Mouse (Mus musculus): Measurements from ENCODE around the gene Wfdc1. TPM values are rescaled to one million over a fixed set of nuclear protein-coding genes. Genes with fewer than 3 reads are reported as not detected.

Wfdc1 gene
- polyA plus RNA-seq, 1 experiment from 2014 or later = 2.5 TPM

DNA sequence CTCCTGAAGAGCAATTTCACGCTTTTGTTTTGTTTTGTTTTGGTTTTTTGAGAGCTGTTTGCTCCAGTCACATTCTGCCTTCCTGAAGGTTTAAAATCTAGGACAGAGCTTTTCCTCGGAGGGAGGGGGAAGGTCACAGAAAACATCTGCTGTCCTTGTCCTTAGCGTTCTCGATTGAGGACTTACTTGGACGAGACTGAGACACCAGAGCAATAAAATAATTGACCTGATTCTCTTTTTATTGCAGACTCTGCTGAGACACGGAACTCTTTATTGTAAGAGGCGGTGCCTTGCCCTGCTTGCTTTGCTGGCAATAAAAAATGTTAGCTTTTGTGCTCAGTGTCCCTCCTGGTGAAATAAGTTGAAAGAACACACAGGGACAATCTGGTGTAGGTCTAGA, 26.4 kb upstream of the Wfdc1 start:
- no peak for ATAC-seq (ENCODE audit: insufficient read depth)
- WGBS (ENCODE audit: insufficient replicate concordance) = 45% methylated on average over 7 of the region's 7 CpGs

DNA sequence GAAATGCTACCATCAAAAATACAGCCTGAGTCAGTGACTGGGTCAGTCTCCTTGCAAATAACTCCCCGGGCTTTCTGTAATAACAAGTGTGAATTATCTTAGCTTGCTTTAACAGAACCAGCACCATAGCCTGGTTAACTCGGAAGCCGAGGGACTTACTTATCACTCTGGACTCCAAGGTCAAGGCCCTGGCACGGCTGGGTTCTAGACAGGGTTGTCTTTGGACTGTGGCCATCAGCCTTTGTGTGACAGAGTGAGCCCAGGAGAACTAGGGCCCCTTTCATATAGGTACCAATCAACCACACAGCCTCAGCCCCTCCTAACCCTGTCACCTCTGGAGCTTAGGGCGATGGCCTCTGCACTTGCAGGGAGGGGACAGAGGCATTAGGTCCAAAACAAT, 25.1 kb upstream of the Wfdc1 start:
- Histone ChIP-seq H3K9me3 (replicated peaks) (no peaks in the 10 kb centered on the region), H3K9ac (no peak overlapping the region), H3K27ac (replicated peaks) (no peak overlapping the region), H3K27me3 (peaks cover 7% of the 10 kb centered on the region), H3K4me3 (replicated peaks) (no peak overlapping the region), H3K36me3 (replicated peaks) (no peaks in the 10 kb centered on the region), H3K4me2 (no peak overlapping the region), H3K4me1 (replicated peaks) (no peaks in the 10 kb centered on the region)
- no peak for ATAC-seq (ENCODE audit: insufficient read depth)
- 49% methylated on average over 5 of the region's 5 CpGs for WGBS (ENCODE audit: insufficient replicate concordance)

More for the DNA sequence above, 26.4 kb upstream of the Wfdc1 start:
- H3K9ac ChIP-seq = no peak overlapping the region
- no peaks in the 10 kb centered on the region for H3K9me3 ChIP-seq (replicated peaks)
- no peaks in the 10 kb centered on the region for H3K4me1 ChIP-seq (replicated peaks)
- no peak overlapping the region for H3K27ac ChIP-seq (replicated peaks)
- H3K4me3 ChIP-seq (replicated peaks) = no peak overlapping the region
- H3K4me2 ChIP-seq = no peak overlapping the region
- peaks cover 19% of the 10 kb centered on the region for H3K27me3 ChIP-seq
- no peaks in the 10 kb centered on the region for H3K36me3 ChIP-seq (replicated peaks)

DNA sequence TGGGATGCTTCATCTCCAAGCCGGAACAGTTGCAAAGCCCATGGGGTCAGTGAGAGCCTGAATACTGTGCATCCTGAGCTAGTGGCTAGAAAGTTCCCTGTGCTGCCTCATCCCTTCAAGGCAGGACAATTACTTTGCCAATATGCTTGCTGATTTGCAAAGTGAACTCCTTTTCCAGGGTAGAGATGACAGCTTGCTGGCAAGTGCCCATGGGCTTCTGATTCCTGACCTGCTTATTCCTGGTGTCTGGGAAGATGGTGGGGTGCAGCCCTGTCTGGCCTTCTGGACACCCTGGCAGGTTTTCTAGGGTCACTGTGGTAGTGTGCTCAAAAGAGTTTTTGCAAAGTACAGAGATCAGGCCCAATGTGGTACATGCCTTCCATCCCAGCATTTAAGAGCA, 23.2 kb upstream of the Wfdc1 start:
- H3K4me1 ChIP-seq (replicated peaks) = no peaks in the 10 kb centered on the region
- ATAC-seq (ENCODE audit: insufficient read depth) = no peak
- H3K9ac ChIP-seq = no peak overlapping the region
- WGBS (ENCODE audit: insufficient replicate concordance) = 72% methylated on average over 1 of the region's 1 CpGs
- H3K4me2 ChIP-seq = no peak overlapping the region
- no peak overlapping the region for H3K27ac ChIP-seq (replicated peaks)
- no peaks in the 10 kb centered on the region for H3K36me3 ChIP-seq (replicated peaks)
- H3K27me3 ChIP-seq = no peaks in the 10 kb centered on the region
- no peaks in the 10 kb centered on the region for H3K9me3 ChIP-seq (replicated peaks)
- no peak overlapping the region for H3K4me3 ChIP-seq (replicated peaks)

DNA sequence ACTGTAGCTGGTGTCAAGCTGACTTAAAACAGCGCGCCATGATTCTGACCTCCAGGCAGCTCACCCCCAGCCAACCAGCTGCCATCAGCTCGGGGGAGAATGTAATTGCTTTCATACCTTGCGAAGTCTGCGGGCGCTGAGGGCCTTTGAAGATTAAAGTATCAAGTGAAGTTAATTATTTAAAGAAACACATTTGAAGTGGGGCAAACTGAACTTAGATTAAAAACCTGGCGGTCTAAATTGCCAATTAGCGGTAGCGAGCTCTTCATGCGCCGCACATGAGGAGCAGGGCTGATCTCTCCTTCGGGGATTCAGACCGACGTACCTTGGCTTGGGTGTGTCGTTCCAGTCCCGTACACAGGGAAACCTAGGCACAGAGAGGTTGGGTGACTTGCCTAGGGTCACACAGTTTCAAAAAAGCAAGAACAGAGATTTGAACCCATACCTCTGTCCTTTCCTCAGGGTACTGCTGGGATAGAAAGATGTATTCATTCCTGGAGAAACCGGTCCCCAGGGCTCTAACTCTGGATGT, 21.7 kb upstream of the Wfdc1 start:
- no peak overlapping the region for H3K9ac ChIP-seq
- H3K36me3 ChIP-seq (replicated peaks) = no peaks in the 10 kb centered on the region
- H3K9me3 ChIP-seq (replicated peaks) = no peaks in the 10 kb centered on the region
- H3K27ac ChIP-seq (replicated peaks) = no peak overlapping the region
- no peak overlapping the region for H3K4me2 ChIP-seq
- H3K27me3 ChIP-seq = no peaks in the 10 kb centered on the region
- H3K4me1 ChIP-seq (replicated peaks) = no peaks in the 10 kb centered on the region
- 84% methylated on average over 17 of the region's 17 CpGs for WGBS (ENCODE audit: insufficient replicate concordance)
- ATAC-seq (ENCODE audit: insufficient read depth) = no peak
- no peak overlapping the region for H3K4me3 ChIP-seq (replicated peaks)

DNA sequence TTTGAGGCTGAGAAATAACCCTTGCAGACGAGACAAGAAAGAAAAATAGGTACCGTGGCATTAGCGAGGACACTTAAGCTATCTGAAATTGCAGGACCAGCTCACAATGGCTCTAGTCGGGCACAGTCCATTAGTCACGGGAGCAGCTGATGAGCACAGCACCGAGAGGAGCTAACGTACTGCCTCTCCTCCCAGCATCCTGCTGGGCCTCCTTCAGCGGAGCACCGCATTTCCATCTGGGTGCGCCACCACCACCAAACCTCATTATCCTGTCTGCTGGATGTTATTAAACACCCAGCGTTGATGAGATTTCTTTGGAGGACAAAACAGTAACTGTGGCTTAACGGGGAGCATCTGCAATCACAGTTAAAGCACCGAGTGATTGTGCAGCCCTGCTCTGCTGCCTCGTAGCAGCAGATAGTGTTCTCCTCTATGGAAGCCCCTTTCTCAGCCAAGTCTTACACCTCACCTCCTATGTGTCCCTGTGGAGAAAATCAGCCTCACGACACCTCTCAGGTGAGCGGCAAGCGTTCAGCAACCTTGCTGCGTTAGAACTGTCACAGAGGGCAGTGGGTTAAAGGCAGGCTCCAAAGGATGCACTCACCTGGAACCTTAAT, 21.1 kb upstream of the Wfdc1 start:
- H3K4me1 ChIP-seq (replicated peaks) = no peaks in the 10 kb centered on the region
- no peaks in the 10 kb centered on the region for H3K9me3 ChIP-seq (replicated peaks)
- no peak for ATAC-seq (ENCODE audit: insufficient read depth)
- H3K27me3 ChIP-seq = no peaks in the 10 kb centered on the region
- no peak overlapping the region for H3K27ac ChIP-seq (replicated peaks)
- H3K4me2 ChIP-seq = no peak overlapping the region
- no peaks in the 10 kb centered on the region for H3K36me3 ChIP-seq (replicated peaks)
- 71% methylated on average over 18 of the region's 18 CpGs for WGBS (ENCODE audit: insufficient replicate concordance)
- no peak overlapping the region for H3K4me3 ChIP-seq (replicated peaks)
- H3K9ac ChIP-seq = no peak overlapping the region

DNA sequence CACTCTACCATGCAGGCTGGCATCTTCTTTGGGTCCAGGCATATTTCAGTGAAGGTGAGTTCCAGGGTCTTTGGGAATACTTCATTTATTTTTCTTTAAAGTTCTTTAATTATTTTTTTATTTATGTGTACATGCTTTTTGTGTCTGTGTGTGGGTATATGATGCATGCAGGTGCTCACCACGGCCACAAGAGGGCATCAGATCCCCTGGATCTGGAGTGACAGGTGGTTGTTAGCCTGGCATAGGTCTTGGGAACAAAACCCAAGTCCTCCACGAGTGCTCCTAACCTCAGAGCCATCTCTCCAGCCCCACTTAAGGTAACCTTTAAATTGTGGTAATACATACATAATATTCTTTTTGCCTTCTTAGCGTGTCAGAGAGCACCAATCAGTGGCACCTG, 20.0 kb upstream of the Wfdc1 start:
- no peak overlapping the region for H3K9ac ChIP-seq
- H3K9me3 ChIP-seq (replicated peaks) = no peaks in the 10 kb centered on the region
- H3K4me1 ChIP-seq (replicated peaks) = no peaks in the 10 kb centered on the region
- no peak overlapping the region for H3K4me3 ChIP-seq (replicated peaks)
- no peak overlapping the region for H3K27ac ChIP-seq (replicated peaks)
- no peaks in the 10 kb centered on the region for H3K27me3 ChIP-seq
- no peak for ATAC-seq (ENCODE audit: insufficient read depth)
- H3K4me2 ChIP-seq = no peak overlapping the region
- no peaks in the 10 kb centered on the region for H3K36me3 ChIP-seq (replicated peaks)
- WGBS (ENCODE audit: insufficient replicate concordance) = 57% methylated on average over 3 of the region's 3 CpGs

DNA sequence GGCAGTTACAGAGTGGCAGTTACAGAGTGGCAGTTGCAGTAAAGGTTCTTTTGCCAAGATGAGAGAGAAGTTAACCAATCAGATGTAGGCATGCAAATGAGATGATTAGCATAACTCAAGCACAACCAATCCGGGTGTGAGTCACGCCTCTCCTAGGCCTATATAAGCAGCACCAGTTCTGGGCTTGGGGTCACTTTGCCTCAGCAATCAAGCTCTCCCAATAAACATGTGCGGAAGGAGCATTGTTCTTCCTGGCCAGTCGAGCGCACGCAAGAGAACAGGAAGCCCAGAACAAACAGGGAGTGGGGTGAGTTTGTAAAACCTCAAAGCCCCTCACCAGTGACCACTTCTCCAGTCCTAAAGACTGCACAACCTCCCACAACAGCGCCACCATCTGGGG, 19.3 kb upstream of the Wfdc1 start:
- H3K27me3 ChIP-seq = no peaks in the 10 kb centered on the region
- H3K4me2 ChIP-seq = no peak overlapping the region
- no peak overlapping the region for H3K27ac ChIP-seq (replicated peaks)
- H3K9ac ChIP-seq = no peak overlapping the region
- H3K36me3 ChIP-seq (replicated peaks) = no peaks in the 10 kb centered on the region
- H3K4me1 ChIP-seq (replicated peaks) = no peaks in the 10 kb centered on the region
- WGBS (ENCODE audit: insufficient replicate concordance) = 61% methylated on average over 7 of the region's 7 CpGs
- no peak overlapping the region for H3K4me3 ChIP-seq (replicated peaks)
- no peaks in the 10 kb centered on the region for H3K9me3 ChIP-seq (replicated peaks)
- ATAC-seq (ENCODE audit: insufficient read depth) = no peak

DNA sequence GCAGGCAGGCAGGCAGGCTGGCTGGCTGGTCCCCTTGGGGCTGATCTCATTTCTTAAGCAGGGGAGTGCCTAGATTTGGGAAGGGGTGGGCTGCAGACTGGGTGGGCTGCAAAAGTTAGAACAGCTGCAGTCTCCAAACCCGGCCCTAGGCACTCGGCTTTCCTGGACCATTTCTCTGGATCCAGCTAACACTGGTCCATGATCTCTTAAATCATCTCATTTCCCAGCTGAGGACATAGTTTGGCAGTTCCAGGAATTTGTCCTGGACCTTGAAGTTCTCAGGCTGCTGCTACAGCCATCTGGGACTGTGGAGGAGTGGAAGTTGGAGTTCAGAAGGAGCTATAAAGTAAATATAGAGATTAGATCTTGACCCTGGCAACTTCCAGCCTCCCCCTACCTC, 14.8 kb upstream of the Wfdc1 start:
- Histone ChIP-seq H3K27me3 (no peaks in the 10 kb centered on the region), H3K4me2 (no peak overlapping the region), H3K9ac (no peak overlapping the region), H3K4me1 (replicated peaks) (no peaks in the 10 kb centered on the region), H3K4me3 (replicated peaks) (no peak overlapping the region), H3K9me3 (replicated peaks) (no peaks in the 10 kb centered on the region), H3K36me3 (replicated peaks) (no peaks in the 10 kb centered on the region), H3K27ac (replicated peaks) (no peak overlapping the region)
- ATAC-seq (ENCODE audit: insufficient read depth) = no peak
- 44% methylated on average over 2 of the region's 2 CpGs for WGBS (ENCODE audit: insufficient replicate concordance)

DNA sequence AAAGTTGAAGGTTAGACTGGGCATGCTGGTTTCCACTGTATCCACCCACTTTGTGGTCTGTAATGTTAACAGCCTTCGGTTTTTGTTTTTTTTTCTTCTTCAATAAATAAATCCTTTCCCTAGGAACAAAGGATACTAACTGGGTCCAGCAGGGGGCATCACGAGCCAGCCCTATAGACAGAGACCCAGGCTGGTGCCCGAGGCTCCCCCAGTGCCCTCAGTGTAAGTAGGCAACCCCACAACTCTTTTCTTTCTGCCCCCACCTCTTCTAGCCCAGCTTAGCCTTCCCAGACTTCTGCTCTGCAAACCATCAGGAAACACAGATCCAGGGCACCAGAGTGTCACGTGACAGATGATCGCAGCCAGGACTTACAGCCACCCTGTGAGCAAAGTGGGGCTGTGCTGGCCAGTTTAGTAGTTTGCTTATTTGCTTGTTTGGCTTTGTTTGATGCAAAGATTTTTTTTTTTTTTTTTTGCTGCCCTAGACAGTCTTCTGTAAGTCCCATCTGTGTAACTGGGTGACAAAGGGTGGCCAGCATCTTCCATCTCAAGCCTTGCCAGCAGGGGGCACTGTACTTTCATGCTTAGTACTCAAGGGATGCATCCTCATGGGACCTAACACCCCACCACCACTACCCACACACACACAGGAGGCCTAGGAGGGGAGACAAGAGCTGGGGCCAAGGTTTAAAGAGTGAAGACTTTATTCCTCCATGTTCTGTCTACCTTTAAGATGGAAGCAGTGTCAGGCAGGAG, 9.3 kb upstream of the Wfdc1 start:
- WGBS (ENCODE audit: insufficient replicate concordance) = 39% methylated on average over 5 of the region's 5 CpGs
- no peak for ATAC-seq (ENCODE audit: insufficient read depth)
- no peak overlapping the region for H3K9ac ChIP-seq

DNA sequence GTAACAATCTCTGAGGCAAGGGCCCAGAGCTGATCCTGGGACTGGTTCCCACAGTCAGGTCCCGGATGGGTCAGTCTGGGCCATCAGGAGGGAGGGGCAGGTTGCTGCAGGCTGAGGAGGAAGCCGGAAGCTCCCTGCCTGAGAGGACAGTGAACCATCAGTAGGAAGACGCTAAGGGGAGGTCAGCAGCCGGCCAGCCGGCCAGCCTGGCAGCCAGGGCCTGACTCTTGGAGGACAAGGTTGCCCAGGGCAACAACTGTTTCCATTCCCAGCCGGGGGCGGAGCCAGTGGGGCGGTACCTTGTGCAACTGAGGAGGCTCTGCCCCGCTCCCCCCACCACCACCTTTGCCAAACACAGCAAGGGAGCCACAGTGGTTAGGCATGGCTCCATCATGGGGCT, 5.1 kb upstream of the Wfdc1 start:
- WGBS (ENCODE audit: insufficient replicate concordance) = 24% methylated on average over 9 of the region's 9 CpGs

More for the DNA sequence above, 9.3 kb upstream of the Wfdc1 start:
- Histone ChIP-seq H3K4me1 (replicated peaks) (no peaks in the 10 kb centered on the region), H3K36me3 (replicated peaks) (no peaks in the 10 kb centered on the region), H3K9me3 (replicated peaks) (no peaks in the 10 kb centered on the region), H3K27me3 (0 out of 2 replicates have a peak, but pooled peaks cover under 1% of the 10 kb centered on the region), H3K27ac (replicated peaks) (no peak overlapping the region), H3K4me2 (no peak overlapping the region), H3K4me3 (replicated peaks) (no peak overlapping the region)

DNA sequence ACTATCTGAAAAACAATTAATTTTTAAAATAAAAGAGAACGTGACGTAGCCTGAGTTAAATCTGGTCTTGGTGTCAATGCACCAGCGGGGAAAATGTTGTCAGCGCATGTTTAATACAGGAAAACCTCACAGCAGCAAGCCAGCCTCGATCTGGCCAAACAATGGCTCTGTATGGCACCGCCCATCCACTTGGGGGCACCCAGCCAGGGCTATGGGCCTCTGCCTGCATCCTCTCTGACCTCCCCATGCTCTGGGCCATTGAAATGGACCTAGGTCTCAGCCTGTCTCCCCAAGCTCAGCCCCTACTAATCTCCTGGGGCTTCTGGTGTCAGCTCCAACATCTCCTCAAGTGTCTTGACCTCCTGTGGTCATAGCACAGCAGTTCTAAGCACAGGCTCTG, 4.3 kb upstream of the Wfdc1 start:
- H3K36me3 ChIP-seq (replicated peaks) = no peaks in the 10 kb centered on the region
- H3K27me3 ChIP-seq = peaks cover 21% of the 10 kb centered on the region
- H3K4me2 ChIP-seq = no peak overlapping the region
- no peak for ATAC-seq (ENCODE audit: insufficient read depth)
- H3K4me3 ChIP-seq (replicated peaks) = no peak overlapping the region
- H3K9ac ChIP-seq = no peak overlapping the region
- H3K4me1 ChIP-seq (replicated peaks) = no peaks in the 10 kb centered on the region
- H3K27ac ChIP-seq (replicated peaks) = no peak overlapping the region
- WGBS (ENCODE audit: insufficient replicate concordance) = 52% methylated on average over 6 of the region's 6 CpGs
- H3K9me3 ChIP-seq (replicated peaks) = no peaks in the 10 kb centered on the region

More for the DNA sequence above, 5.1 kb upstream of the Wfdc1 start:
- Histone ChIP-seq H3K9ac (no peak overlapping the region), H3K9me3 (replicated peaks) (no peaks in the 10 kb centered on the region), H3K4me2 (no peak overlapping the region), H3K27ac (replicated peaks) (no peak overlapping the region), H3K4me1 (replicated peaks) (no peaks in the 10 kb centered on the region), H3K27me3 (peaks cover 13% of the 10 kb centered on the region; the same call in 1 of the 2 replicates), H3K36me3 (replicated peaks) (no peaks in the 10 kb centered on the region), H3K4me3 (replicated peaks) (no peak overlapping the region)
- peak; percentile 34; the same call in 1 of the 2 replicates for ATAC-seq (ENCODE audit: insufficient read depth)
